Mouse (Mus musculus): Measurements from ENCODE around the gene Tmem63a. TPM values are rescaled to one million over a fixed set of nuclear protein-coding genes. Genes with fewer than 3 reads are reported as not detected.
"Not testable (repeated sequence)": the region's sequence is repeated elsewhere in the genome, so short reads cannot be mapped to it uniquely, and the experiment has no call there.

Tmem63a gene
- total RNA-seq, 2 experiments from 2014 or later = 14.8 to 36.9 TPM

GRCm38 (mm10) chr1:180956401-180956800, 14.3 kb downstream of the Tmem63a start:
- ATAC-seq (replicated peaks; ENCODE audit: poor library complexity, severe bottlenecking) = no peak

DNA sequence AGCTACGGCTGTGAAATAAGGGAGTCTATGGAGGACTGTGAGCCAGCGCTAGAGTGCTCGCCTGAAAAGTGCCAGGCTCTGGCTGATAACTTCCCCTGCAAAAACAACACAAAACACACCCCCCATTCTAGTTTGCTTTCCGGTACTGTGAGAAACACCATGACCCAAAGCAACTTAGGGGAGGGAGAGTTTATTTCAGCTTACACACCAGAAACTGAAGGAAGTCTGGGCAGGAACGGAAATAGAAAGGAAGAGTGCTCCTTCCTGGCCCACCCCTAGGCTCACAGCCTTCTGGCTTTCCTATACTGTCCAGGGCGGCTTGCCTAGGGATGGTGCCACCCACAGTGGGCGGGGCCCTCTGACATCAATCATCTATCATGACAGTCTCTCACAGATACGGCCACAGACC, 14.8 kb downstream of the Tmem63a start:
- ATAC-seq (replicated peaks; ENCODE audit: poor library complexity, severe bottlenecking) = peak; percentile 67

GRCm38 (mm10) chr1:180957989-180958388, 15.8 kb downstream of the Tmem63a start:
- ATAC-seq (replicated peaks; ENCODE audit: poor library complexity, severe bottlenecking) = no peak

DNA sequence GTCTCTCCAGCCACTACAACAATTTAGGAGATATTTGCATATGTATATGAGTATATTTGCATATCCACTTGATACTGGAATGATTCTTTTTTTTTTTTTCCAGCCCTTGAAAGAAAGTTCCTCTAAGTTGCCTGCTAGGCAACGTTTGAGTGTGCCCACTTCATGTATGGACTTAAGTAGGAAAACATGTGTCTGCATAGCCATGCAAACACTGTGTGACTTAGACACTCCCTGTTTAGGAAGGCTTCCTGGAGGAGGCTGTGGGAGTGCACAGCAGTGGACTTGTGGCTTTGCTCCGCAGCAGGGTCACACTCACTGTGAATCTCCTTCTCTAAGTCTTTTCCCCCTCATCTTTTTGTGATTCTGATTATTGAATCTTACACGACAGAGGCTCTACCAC, 16.7 kb downstream of the Tmem63a start:
- ATAC-seq (replicated peaks; ENCODE audit: poor library complexity, severe bottlenecking) = no peak

DNA sequence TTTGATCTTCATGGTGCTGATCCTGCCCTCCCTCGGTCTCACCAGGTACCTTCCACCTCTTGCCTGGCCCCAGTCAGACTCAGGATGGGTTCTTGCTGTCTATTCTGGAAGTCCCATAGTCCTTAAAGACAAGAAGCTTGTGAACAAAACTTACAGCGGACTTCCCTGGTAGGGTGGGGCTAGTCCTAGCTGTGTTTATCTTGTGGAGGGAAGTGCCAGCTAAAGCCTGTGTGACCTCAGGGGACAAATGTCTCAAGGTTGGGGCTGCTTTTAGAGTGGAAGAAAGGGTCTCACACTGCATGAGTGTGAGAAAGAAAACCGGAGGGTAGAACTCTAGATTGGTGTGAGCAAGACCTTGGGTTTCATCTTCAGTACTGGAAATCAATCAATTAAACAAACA, 23.6 kb downstream of the Tmem63a start:
- no peak for ATAC-seq (replicated peaks; ENCODE audit: poor library complexity, severe bottlenecking)

GRCm38 (mm10) chr1:180966542-180966941, 24.4 kb downstream of the Tmem63a start:
- ATAC-seq (replicated peaks; ENCODE audit: poor library complexity, severe bottlenecking) = no peak

GRCm38 (mm10) chr1:180967261-180967660, 25.1 kb downstream of the Tmem63a start:
- no peak for ATAC-seq (replicated peaks; ENCODE audit: poor library complexity, severe bottlenecking)

DNA sequence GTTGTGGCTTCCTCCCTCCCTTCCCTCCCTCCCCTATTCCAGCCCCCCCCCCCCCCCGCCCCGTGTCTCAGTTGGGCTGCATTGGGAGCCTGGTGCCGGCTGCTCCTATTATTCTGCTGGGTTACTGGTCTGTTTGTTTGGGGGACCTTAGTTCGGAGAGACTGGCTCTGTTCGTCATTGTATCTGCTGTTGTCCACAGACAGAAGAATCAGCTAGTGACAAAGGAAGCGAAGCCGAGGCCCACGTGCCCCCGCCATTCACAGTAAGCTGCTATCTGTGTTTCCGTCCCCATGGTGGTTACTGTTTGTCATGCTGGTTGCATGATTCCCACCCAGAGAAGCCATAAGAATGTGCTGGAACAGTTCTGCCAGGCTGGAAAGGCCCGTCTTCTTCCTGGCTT, 30.8 kb downstream of the Tmem63a start:
- ATAC-seq (replicated peaks; ENCODE audit: poor library complexity, severe bottlenecking) = no peak

DNA sequence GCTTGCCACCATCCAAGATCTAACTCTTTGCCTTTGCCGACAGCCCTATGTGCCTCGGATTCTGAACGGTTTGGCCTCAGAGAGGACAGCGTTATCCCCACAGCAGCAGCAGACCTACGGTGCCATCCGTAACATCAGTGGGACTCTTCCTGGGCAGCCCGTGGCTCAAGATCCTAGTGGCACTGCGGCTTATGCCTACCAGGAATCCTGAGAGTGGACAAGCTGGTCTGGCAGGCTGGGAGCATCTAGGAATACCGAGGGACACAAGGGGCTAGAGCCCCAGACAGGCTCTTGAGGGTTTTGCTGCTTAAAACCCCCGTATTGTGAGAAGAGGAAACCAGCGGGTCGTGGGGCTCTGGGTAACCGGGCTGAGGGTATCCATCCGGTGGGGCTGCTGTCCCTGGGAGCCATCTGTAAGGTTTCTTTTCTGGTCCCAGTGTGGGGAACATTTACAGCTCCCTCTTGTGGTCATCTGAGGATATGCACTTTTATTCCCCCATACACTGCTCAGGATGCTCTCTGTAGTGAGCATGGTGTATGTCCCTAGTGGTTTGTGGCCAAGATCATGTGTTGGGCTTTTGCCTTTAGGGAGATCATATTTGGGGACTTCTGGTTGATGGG, 32.1 kb downstream of the Tmem63a start:
- peak; percentile 72 for ATAC-seq (replicated peaks; ENCODE audit: poor library complexity, severe bottlenecking)

DNA sequence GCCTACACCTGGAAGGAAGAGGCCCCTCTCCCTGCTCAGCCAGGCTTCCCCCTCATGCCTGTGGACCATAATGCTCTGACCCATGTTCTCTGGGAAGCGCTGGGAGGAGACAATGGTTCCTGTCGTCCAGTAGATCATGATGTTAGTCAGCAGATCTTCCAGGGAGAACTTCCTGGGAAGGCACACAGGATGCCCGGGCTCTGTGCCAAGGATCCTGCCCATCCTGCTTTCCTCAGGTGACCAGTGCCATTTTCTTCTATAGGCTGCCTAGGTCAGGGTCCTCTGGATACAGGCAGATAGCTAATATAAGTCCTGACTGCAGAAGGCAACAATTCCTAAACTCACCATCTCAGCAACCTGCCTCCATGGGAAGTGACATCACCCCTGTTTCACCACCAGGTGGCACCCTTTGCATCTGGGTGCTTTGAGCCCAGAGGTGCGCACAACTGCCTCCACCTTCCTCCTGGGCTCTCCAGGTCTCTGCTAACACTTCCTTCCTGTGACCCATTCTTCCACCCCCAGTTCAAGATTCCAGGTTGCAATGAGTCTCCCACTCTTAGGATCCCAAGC, 34.1 kb downstream of the Tmem63a start:
- peak; percentile 47 for ATAC-seq (replicated peaks; ENCODE audit: poor library complexity, severe bottlenecking)

DNA sequence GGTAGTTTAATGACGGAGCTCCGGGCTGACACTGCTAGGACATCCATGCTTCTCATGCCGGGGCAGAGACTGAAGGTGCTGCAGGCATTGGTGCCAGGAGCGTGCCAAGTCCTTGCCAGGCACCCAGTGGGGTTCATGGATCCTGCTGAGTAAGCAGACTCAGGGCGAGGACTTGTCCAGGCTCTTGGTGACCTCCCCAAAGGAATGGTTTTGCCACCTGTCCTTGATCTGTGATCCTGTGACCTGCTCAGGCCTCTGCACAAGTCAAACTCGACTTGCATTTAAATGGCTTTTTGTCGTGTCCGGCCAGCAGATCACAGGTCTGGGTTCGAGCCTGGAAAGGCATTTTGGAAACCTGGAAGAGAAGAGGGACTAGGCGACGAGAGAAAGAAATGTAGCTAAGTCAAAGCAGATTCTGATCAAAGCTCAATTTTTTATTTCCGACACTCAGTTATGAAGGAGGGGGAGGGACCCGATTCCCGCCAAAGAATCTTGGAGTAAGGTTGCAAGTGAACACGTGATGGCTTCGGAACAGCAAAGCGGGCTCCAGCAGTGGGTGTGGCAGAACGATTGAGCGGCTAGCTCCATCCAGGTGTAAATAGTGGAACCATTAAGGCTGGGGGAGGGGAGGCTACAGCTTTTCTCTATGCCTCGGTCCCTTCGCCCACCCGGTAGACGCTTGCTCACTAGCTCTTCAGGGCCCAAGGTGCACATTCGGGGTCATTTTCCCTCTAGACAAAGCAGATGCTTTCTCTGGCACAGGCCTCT, 37.5 kb downstream of the Tmem63a start:
- ATAC-seq (replicated peaks; ENCODE audit: poor library complexity, severe bottlenecking) = no peak

GRCm38 (mm10) chr1:180980464-180980863, 38.3 kb downstream of the Tmem63a start:
- ATAC-seq (replicated peaks; ENCODE audit: poor library complexity, severe bottlenecking) = peak; percentile 68

DNA sequence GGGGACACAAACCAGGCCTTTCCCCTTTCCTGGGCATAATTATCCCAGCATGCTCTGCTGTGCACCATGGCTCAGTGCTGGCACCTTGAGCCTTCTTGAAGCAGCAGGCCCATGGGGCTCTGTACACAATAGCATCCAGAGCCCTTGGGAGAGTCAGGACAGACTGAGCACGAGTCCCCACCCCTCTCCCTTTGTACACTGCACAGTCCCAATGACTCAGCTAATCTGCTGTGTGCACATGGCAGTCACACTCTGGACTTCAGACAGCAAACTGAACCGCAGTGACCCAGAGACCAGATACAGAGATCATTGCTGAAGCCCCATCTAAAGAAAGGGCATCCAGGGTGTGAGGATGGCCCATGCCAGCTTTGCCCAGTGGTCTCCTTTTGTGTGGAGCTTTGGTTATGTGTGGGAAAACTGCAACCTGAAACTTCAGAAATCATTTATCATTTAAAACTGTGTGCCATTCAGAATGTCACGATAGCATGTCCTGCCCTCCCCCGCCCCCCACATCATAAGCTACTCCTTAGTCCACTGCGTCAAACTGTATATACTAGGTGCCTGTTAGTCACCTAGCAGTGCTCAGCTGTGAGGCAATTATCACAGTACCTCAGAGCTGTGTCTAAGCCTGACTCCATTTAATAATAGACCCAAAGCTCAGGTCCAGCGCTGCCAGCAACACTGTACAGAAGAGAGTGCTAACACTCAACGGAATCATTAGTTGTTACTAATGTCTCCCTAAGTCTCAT, 39.3 kb downstream of the Tmem63a start:
- ATAC-seq (replicated peaks; ENCODE audit: poor library complexity, severe bottlenecking) = not testable (repeated sequence)

DNA sequence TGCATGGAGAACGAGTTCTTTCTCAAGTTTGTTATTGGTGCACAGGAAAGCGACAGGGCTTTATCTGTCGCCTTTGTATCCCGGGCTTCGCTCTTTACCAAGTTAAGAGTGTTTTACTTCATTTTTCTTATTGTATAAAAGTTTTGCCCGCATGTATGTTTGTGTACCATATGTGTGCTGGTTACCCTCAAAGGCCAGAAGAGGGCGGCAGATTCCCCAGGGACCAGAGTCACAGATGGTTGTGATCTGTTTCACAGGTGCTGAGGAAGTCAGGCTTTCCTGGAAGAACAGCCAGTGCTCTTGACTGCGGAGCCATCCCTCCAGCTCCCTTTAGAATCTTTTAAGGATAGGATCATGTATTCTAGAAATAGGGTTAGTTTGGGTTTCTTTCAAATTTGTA, 44.6 kb downstream of the Tmem63a start:
- no peak for ATAC-seq (replicated peaks; ENCODE audit: poor library complexity, severe bottlenecking)

GRCm38 (mm10) chr1:180987759-180988158, 45.6 kb downstream of the Tmem63a start:
- ATAC-seq (replicated peaks; ENCODE audit: poor library complexity, severe bottlenecking) = peak; percentile 84

DNA sequence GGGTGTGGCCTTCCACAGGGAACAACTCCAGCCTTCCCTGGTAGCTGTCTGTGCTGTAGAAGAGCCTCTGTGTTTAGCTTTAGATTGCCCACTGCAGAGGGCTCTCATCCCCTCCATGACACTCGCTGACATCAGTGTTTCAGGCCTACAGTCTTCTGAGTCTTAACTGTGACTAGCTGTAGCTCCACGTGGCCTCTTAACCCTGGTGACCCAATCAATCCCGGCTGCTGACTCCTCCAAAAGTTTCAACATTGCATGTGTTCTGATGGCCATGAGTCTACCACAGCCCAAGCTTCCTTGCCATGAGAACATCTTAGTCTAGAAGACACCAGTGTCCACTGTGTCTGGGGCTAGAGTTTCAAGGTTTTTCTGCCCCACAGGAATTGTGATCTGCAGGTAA, 48.5 kb downstream of the Tmem63a start:
- ATAC-seq (replicated peaks; ENCODE audit: poor library complexity, severe bottlenecking) = no peak

DNA sequence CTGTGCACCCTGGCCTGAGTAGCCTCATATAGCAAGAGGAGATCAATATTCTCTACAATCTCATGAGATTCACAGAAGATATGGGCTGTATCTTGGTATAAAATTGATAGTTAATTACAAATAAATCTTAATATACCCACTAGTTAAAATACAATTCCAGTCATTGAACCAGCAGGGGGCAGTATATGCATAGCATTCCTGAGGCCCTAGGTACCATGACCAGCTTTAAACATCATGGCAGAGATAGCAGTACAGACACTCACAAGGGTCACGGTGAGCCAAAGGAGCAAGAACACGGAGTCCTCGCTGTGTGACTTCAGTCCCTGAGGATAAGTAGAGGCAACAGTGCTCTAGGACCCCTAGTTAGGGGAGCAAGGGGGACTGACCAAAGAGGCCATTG, 50.0 kb downstream of the Tmem63a start:
- no peak; the same call in 1 of the 2 replicates for ATAC-seq (replicated peaks; ENCODE audit: poor library complexity, severe bottlenecking)

DNA sequence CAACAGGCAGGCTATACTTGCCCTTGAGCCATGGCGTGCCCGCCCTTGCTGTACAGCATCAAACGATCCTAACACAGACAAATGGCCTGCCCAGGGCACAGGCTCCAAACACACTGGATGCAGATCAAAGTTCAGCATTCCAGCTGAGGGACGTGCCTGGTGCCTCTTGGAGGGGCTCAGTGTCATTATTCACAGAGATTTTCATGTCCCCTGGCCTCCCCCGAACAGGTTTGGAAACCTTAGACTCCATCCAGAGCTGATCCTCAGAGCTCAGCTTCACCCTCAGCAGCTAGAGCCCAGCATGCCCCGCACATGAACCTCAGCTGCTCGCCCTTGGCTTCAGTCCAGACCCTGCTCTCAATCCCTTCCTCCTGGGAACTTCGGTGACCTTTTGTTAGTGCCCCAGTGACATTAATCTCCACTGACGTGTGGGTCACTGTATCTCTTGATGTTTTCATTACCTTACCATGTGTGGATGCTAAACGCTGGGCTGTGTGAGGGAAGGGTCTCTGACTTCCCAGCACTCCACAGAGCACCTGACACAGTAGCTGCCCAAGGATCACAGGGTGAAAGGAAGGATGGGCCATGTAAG, 58.5 kb downstream of the Tmem63a start:
- no peak for ATAC-seq (replicated peaks; ENCODE audit: poor library complexity, severe bottlenecking)

DNA sequence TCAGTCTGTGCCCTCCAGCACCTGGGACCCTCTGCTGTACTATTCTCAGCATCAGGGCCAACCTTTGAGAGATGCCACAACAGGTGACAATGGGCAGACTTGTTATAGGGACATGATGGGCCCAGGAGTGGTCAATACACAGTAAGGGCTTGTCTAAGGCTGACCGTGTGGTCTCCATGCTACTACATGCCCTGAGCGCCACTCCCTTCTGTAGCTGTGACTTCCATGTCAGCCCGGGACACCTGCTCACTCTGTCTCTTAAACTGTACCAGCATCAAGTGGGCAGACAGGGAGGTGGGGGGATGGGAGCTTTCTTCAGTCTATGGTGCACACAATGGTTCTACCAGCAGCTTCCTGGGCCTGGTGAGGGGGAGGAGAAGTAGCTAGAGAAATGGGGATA, 59.1 kb downstream of the Tmem63a start:
- no peak for ATAC-seq (replicated peaks; ENCODE audit: poor library complexity, severe bottlenecking)

GRCm38 (mm10) chr1:181001621-181002020, 59.5 kb downstream of the Tmem63a start:
- ATAC-seq (replicated peaks; ENCODE audit: poor library complexity, severe bottlenecking) = no peak

DNA sequence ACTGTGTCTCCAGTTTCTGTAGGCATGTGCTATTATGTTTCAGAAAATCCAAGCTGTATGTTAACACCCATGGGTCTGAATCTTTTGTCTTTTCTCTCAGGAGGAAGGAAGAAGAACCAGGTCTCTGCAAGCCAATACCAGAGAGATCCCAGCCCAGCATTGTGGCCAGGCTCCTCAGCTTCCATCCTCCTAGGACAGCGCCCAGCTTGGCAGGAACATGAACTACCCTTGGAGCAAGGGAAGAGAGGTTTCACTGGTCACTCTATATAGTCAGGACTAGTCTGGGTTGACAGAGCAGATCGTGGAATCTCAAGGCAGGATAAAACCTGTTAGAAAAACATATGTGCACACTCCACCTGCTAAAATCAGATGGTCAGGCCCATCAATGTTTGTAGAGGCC, 61.6 kb downstream of the Tmem63a start:
- no peak for ATAC-seq (replicated peaks; ENCODE audit: poor library complexity, severe bottlenecking)

Data from granulocyte monocyte progenitor cell, adult 5-6 weeks (primary cell).